Mouse (Mus musculus): ENCODE measurements around the gene Olfr1250. TPM values are rescaled to one million over a fixed set of nuclear protein-coding genes. Genes with fewer than 3 reads are reported as not detected.

Olfr1250 gene
- polyA plus RNA-seq (2014; fragmentation: Illumina TruSeq; extraction: RNeasy Lipid Tissue Mini Kit (QIAGEN cat#74804); ENCODE audit: low read depth, low replicate concordance) = not detected

GRCm38 (mm10) chr2:89661367-89661766, at the start of gene Olfr1250:
Gene Olfr1250, minus strand, starts transcription at chr2:89661467.

DNA sequence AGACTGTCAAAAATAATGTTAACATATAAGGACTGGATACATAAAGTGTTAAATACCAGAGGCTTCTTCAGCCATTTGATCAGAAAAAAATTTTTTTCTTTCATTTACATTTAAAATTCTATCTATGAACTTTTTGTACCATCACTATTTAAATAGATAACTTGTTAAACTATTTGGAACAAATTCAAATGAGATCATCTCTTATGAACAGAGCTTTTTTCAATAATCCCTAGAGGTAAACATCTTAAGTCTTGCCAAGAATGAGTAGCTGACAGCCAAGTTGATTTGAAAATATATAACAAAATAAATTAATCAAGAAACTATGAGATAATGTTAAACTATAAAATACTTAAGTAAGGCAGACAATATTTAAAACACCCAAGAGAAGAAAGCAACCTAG, 10.6 kb upstream of the Olfr1250 start, which contains the start of gene Olfr1251:
Gene Olfr1251 (minus strand): TSS at position 101 of the 400 bp plus-strand sequence.

GRCm38 (mm10) chr2:89634883-89635282, 26.4 kb downstream of the Olfr1250 start, which contains the start of gene Olfr1249:
Gene Olfr1249, minus strand, starts transcription at chr2:89634983.

GRCm38 (mm10) chr2:89618145-89618544, 43.1 kb downstream of the Olfr1250 start, which contains the start of gene Olfr1248:
Gene Olfr1248, minus strand, starts transcription at chr2:89618245.

GRCm38 (mm10) chr2:89614030-89614429, 47.2 kb downstream of the Olfr1250 start, which contains the start of gene Olfr1247:
Gene Olfr1247, minus strand, starts transcription at chr2:89614130.

Other genes with a start within 250 kb of the Olfr1250 start
- gene Olfr1239, start 241.1 kb downstream of the Olfr1250 start, polyA plus RNA-seq (2014; fragmentation: Illumina TruSeq; extraction: RNeasy Lipid Tissue Mini Kit (QIAGEN cat#74804); ENCODE audit: low read depth, low replicate concordance) = not detected
- not detected for gene Olfr1240, start 218.5 kb downstream of the Olfr1250 start, polyA plus RNA-seq (2014; fragmentation: Illumina TruSeq; extraction: RNeasy Lipid Tissue Mini Kit (QIAGEN cat#74804); ENCODE audit: low read depth, low replicate concordance)
- not detected for gene Olfr1241, start 174.3 kb downstream of the Olfr1250 start, polyA plus RNA-seq (2014; fragmentation: Illumina TruSeq; extraction: RNeasy Lipid Tissue Mini Kit (QIAGEN cat#74804); ENCODE audit: low read depth, low replicate concordance)
- not detected for gene Olfr1242, start 163.1 kb downstream of the Olfr1250 start, polyA plus RNA-seq (2014; fragmentation: Illumina TruSeq; extraction: RNeasy Lipid Tissue Mini Kit (QIAGEN cat#74804); ENCODE audit: low read depth, low replicate concordance)
- gene Olfr1243, start 130.0 kb downstream of the Olfr1250 start, polyA plus RNA-seq (2014; fragmentation: Illumina TruSeq; extraction: RNeasy Lipid Tissue Mini Kit (QIAGEN cat#74804); ENCODE audit: low read depth, low replicate concordance) = not detected
- gene Olfr1245, start 83.0 kb downstream of the Olfr1250 start, polyA plus RNA-seq (2014; fragmentation: Illumina TruSeq; extraction: RNeasy Lipid Tissue Mini Kit (QIAGEN cat#74804); ENCODE audit: low read depth, low replicate concordance) = not detected
- not detected for gene Olfr1246, start 68.3 kb downstream of the Olfr1250 start, polyA plus RNA-seq (2014; fragmentation: Illumina TruSeq; extraction: RNeasy Lipid Tissue Mini Kit (QIAGEN cat#74804); ENCODE audit: low read depth, low replicate concordance)
- not detected for gene Olfr1247, start 47.3 kb downstream of the Olfr1250 start, polyA plus RNA-seq (2014; fragmentation: Illumina TruSeq; extraction: RNeasy Lipid Tissue Mini Kit (QIAGEN cat#74804); ENCODE audit: low read depth, low replicate concordance)
- not detected for gene Olfr1248, start 43.2 kb downstream of the Olfr1250 start, polyA plus RNA-seq (2014; fragmentation: Illumina TruSeq; extraction: RNeasy Lipid Tissue Mini Kit (QIAGEN cat#74804); ENCODE audit: low read depth, low replicate concordance)
- gene Olfr1249, start 26.5 kb downstream of the Olfr1250 start, polyA plus RNA-seq (2014; fragmentation: Illumina TruSeq; extraction: RNeasy Lipid Tissue Mini Kit (QIAGEN cat#74804); ENCODE audit: low read depth, low replicate concordance) = not detected
- gene Olfr1251, start 10.5 kb upstream of the Olfr1250 start, polyA plus RNA-seq (2014; fragmentation: Illumina TruSeq; extraction: RNeasy Lipid Tissue Mini Kit (QIAGEN cat#74804); ENCODE audit: low read depth, low replicate concordance) = not detected
- not detected for gene Olfr1252, start 63.5 kb upstream of the Olfr1250 start, polyA plus RNA-seq (2014; fragmentation: Illumina TruSeq; extraction: RNeasy Lipid Tissue Mini Kit (QIAGEN cat#74804); ENCODE audit: low read depth, low replicate concordance)
- gene Olfr1253, start 95.6 kb upstream of the Olfr1250 start, polyA plus RNA-seq (2014; fragmentation: Illumina TruSeq; extraction: RNeasy Lipid Tissue Mini Kit (QIAGEN cat#74804); ENCODE audit: low read depth, low replicate concordance) = not detected
- not detected for gene Olfr1254, start 132.2 kb upstream of the Olfr1250 start, polyA plus RNA-seq (2014; fragmentation: Illumina TruSeq; extraction: RNeasy Lipid Tissue Mini Kit (QIAGEN cat#74804); ENCODE audit: low read depth, low replicate concordance)
- gene Olfr1255, start 150.6 kb upstream of the Olfr1250 start, polyA plus RNA-seq (2014; fragmentation: Illumina TruSeq; extraction: RNeasy Lipid Tissue Mini Kit (QIAGEN cat#74804); ENCODE audit: low read depth, low replicate concordance) = not detected
- not detected for gene Olfr1256, start 180.1 kb upstream of the Olfr1250 start, polyA plus RNA-seq (2014; fragmentation: Illumina TruSeq; extraction: RNeasy Lipid Tissue Mini Kit (QIAGEN cat#74804); ENCODE audit: low read depth, low replicate concordance)
- not detected for gene Olfr48, start 186.7 kb upstream of the Olfr1250 start, polyA plus RNA-seq (2014; fragmentation: Illumina TruSeq; extraction: RNeasy Lipid Tissue Mini Kit (QIAGEN cat#74804); ENCODE audit: low read depth, low replicate concordance)
- not detected for gene Olfr1257, start 217.0 kb upstream of the Olfr1250 start, polyA plus RNA-seq (2014; fragmentation: Illumina TruSeq; extraction: RNeasy Lipid Tissue Mini Kit (QIAGEN cat#74804); ENCODE audit: low read depth, low replicate concordance)